Mouse (Mus musculus) CH12.LX (cell line): Measurements from ENCODE around the gene Gm12166.

Source experiments
- CTCF ChIP-seq, 2 experiments: IDR thresholded peaks in 1 of 2; conservative IDR thresholded peaks in 1 of 2; 2 replicates each; pipeline ENCODE4 v1.5.1; 2011 to 2012; ENCODE audit warnings: low read depth in 2 of 2, low read length in 2 of 2, improper control_type of control experiment in 1 of 2, inconsistent platforms in 1 of 2, mild to moderate bottlenecking in 1 of 2, moderate library complexity in 1 of 2
- EP300 ChIP-seq: IDR thresholded peaks from 2 replicates; pipeline ENCODE4 v1.6.1; 2011; ENCODE audit warnings: low read length, improper control_type of control experiment
- HCFC1 ChIP-seq: IDR thresholded peaks from 2 replicates; pipeline ENCODE4 v1.6.1; 2012; ENCODE audit warnings: low read depth, mild to moderate bottlenecking, inconsistent platforms, low read length, improper control_type of control experiment
- JUN ChIP-seq: IDR thresholded peaks from 2 replicates; pipeline ENCODE4 v1.6.1; 2011; ENCODE audit warnings: low read depth, mild to moderate bottlenecking, low read length, improper control_type of control experiment, moderate library complexity; ENCODE audit not compliant: insufficient read depth
- MAFK ChIP-seq: IDR thresholded peaks from 2 replicates; pipeline ENCODE4 v1.6.1; 2011; ENCODE audit warnings: low read length, improper control_type of control experiment; ENCODE audit not compliant: insufficient replicate concordance
- MAX ChIP-seq: IDR thresholded peaks from 2 replicates; pipeline ENCODE4 v1.6.1; 2011; ENCODE audit warnings: low read length, improper control_type of control experiment
- MYC ChIP-seq: IDR thresholded peaks from 2 replicates; pipeline ENCODE4 v1.6.1; 2011; ENCODE audit warnings: low read depth, mild to moderate bottlenecking, improper control_type of control experiment, low read length
- PAX5 ChIP-seq: IDR thresholded peaks from 2 replicates; pipeline ENCODE4 v1.6.1; 2012; ENCODE audit warnings: low read length, inconsistent platforms, mixed read lengths
- POLR2A ChIP-seq: IDR thresholded peaks from 2 replicates; pipeline ENCODE4 v1.6.1; 2011; ENCODE audit warnings: low read depth, mild to moderate bottlenecking, improper control_type of control experiment, low read length
- SIN3A ChIP-seq: IDR thresholded peaks from 2 replicates; pipeline ENCODE4 v1.6.1; 2012; ENCODE audit warnings: low read length, improper control_type of control experiment, inconsistent platforms
- SMC3 ChIP-seq: IDR thresholded peaks from 2 replicates; pipeline ENCODE4 v1.6.1; 2011; ENCODE audit warnings: low read depth, low read length, improper control_type of control experiment
- UBTF ChIP-seq: IDR thresholded peaks from 2 replicates; pipeline ENCODE4 v1.6.1; 2012; ENCODE audit warnings: low read depth, mild to moderate bottlenecking, inconsistent platforms, low read length, improper control_type of control experiment, moderate library complexity

DNA sequence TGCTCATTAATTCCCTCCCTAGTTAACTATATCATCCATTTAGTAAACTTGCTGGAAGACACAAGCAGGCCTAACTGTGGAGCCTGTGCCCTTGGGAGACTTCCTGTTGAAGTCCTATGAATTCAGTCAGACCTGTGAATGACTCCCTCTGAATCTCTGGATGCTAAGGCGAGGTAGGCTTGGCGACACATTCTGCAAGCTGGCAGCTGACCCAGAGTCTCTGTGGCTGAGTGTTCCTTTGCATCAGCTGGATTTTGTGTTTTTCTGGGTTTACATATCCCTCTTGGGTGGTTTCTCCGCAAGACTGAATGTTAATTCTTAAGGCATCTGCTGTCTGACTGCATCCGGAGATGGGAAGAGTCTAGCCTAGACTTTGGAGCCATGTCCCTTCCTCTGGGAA is 40.0 kb upstream of the Gm12166 start:
- TF ChIP-seq MAX, result no peak
- no peak for TF ChIP-seq SMC3
- no peak for TF ChIP-seq POLR2A
- TF ChIP-seq EP300, result no peak
- TF ChIP-seq HCFC1, result no peak
- TF ChIP-seq MAFK, result no peak
- TF ChIP-seq CTCF (conservative IDR thresholded peaks at IDR 0.05 in 1 of 2, IDR thresholded peaks at IDR 0.05 in 1 of 2; ENCODE audit: low read depth in 2 of 2, low read length in 2 of 2), result no peak
- TF ChIP-seq PAX5, result no peak
- no peak for TF ChIP-seq JUN
- TF ChIP-seq UBTF, result no peak
- no peak for TF ChIP-seq MYC
- TF ChIP-seq SIN3A, result no peak
